Mouse (Mus musculus): ENCODE results near the gene Fignl1.

The Fignl1 gene

GRCm38 (mm10) chr11:11808820-11809403 is at the start of gene Fignl1:
TSS of gene Fignl1 (minus strand) at chr11:11808962.
- in situ Hi-C loops (cut with MboI): loop anchor here (25.0 kb wide), 1 partner anchor 478 kb away; no protein-coding TSS in a partner anchor

- in situ Hi-C loops (cut with MboI): no loop called here
Observed at GRCm38 (mm10) chr11:11856959-11857358, 48.2 kb upstream of the Fignl1 start.

- in situ Hi-C loops (cut with MboI): no loop called here
Observed at GRCm38 (mm10) chr11:11855685-11856131, 46.9 kb upstream of the Fignl1 start.

- in situ Hi-C loops (cut with MboI): no loop called here
Observed at GRCm38 (mm10) chr11:11855061-11855672, 46.4 kb upstream of the Fignl1 start.

- in situ Hi-C loops (cut with MboI): no loop called here
Observed at GRCm38 (mm10) chr11:11853731-11854461, 45.1 kb upstream of the Fignl1 start.

GRCm38 (mm10) chr11:11851957-11852505 is 43.3 kb upstream of the Fignl1 start:
- in situ Hi-C loops (cut with MboI): no loop called here

- in situ Hi-C loops (cut with MboI): no loop called here
Observed at GRCm38 (mm10) chr11:11850476-11851267, 41.9 kb upstream of the Fignl1 start.

GRCm38 (mm10) chr11:11849513-11850311 is 41.0 kb upstream of the Fignl1 start:
- in situ Hi-C loops (cut with MboI): no loop called here

- in situ Hi-C loops (cut with MboI): no loop called here
Observed at GRCm38 (mm10) chr11:11848467-11848866, 39.7 kb upstream of the Fignl1 start.

- in situ Hi-C loops (cut with MboI): no loop called here
Observed at GRCm38 (mm10) chr11:11845044-11845443, 36.3 kb upstream of the Fignl1 start.

GRCm38 (mm10) chr11:11844367-11844971 is 35.7 kb upstream of the Fignl1 start:
- in situ Hi-C loops (cut with MboI): no loop called here

GRCm38 (mm10) chr11:11841590-11841989 is 32.8 kb upstream of the Fignl1 start:
- in situ Hi-C loops (cut with MboI): no loop called here

GRCm38 (mm10) chr11:11840746-11841145 is 32.0 kb upstream of the Fignl1 start:
- in situ Hi-C loops (cut with MboI): no loop called here

GRCm38 (mm10) chr11:11839874-11840273 is 31.1 kb upstream of the Fignl1 start:
- in situ Hi-C loops (cut with MboI): no loop called here

GRCm38 (mm10) chr11:11837384-11837783 is 28.6 kb upstream of the Fignl1 start:
- in situ Hi-C loops (cut with MboI): no loop called here

- in situ Hi-C loops (cut with MboI): no loop called here
Observed at GRCm38 (mm10) chr11:11836713-11837370, 28.1 kb upstream of the Fignl1 start.

- in situ Hi-C loops (cut with MboI): no loop called here
Observed at GRCm38 (mm10) chr11:11836262-11836661, 27.5 kb upstream of the Fignl1 start.

GRCm38 (mm10) chr11:11835791-11836190 is 27.0 kb upstream of the Fignl1 start:
- in situ Hi-C loops (cut with MboI): no loop called here

- in situ Hi-C loops (cut with MboI): no loop called here
Observed at GRCm38 (mm10) chr11:11835361-11835760, 26.6 kb upstream of the Fignl1 start.

GRCm38 (mm10) chr11:11833100-11833499 is 24.3 kb upstream of the Fignl1 start:
- in situ Hi-C loops (cut with MboI): no loop called here
